Mouse (Mus musculus): ENCODE data around the gene Trim3. TPM values are rescaled to one million over a fixed set of nuclear protein-coding genes. Genes with fewer than 3 reads are reported as not detected.

Trim3 gene
- polyA plus RNA-seq, 1 experiment from 2014 or later: 74.5 TPM

Other genes with a start within 250 kb of the Trim3 start
- 46.3 and 47.8 TPM in 2 replicates for gene Fam160a2, start 233.5 kb downstream of the Trim3 start, polyA plus RNA-seq (2015; fragmentation: Nextera tagmentation; extraction: Ambion mirVana)
- gene Cnga4, start 229.0 kb downstream of the Trim3 start, polyA plus RNA-seq (2015; fragmentation: Nextera tagmentation; extraction: Ambion mirVana): not detected in 2 replicates
- gene Cckbr, start 207.8 kb downstream of the Trim3 start, polyA plus RNA-seq (2015; fragmentation: Nextera tagmentation; extraction: Ambion mirVana): 0.62 and 0.87 TPM in 2 replicates
- gene Cavin3, start 151.3 kb downstream of the Trim3 start, polyA plus RNA-seq (2015; fragmentation: Nextera tagmentation; extraction: Ambion mirVana): 18.3 and 22.1 TPM in 2 replicates
- 66.3 and 68.9 TPM in 2 replicates for gene Smpd1, start 79.2 kb downstream of the Trim3 start, polyA plus RNA-seq (2015; fragmentation: Nextera tagmentation; extraction: Ambion mirVana)
- gene Apbb1, start 51.9 kb downstream of the Trim3 start, polyA plus RNA-seq (2015; fragmentation: Nextera tagmentation; extraction: Ambion mirVana): 234 and 240 TPM in 2 replicates
- 0.44 TPM in 1 of 2 replicates, not detected in the other for gene Hpx, start 33.4 kb downstream of the Trim3 start, polyA plus RNA-seq (2015; fragmentation: Nextera tagmentation; extraction: Ambion mirVana)
- gene Timm10b, start 6.5 kb upstream of the Trim3 start, polyA plus RNA-seq (2015; fragmentation: Nextera tagmentation; extraction: Ambion mirVana): 146 and 151 TPM in 2 replicates
- gene Arfip2, start 6.8 kb upstream of the Trim3 start, polyA plus RNA-seq (2015; fragmentation: Nextera tagmentation; extraction: Ambion mirVana): 75.6 and 79.9 TPM in 2 replicates
- 14.7 and 15.1 TPM in 2 replicates for gene Gm45799, start 7.0 kb upstream of the Trim3 start, polyA plus RNA-seq (2015; fragmentation: Nextera tagmentation; extraction: Ambion mirVana)
- gene Dnhd1, start 17.3 kb upstream of the Trim3 start, polyA plus RNA-seq (2015; fragmentation: Nextera tagmentation; extraction: Ambion mirVana): 1.7 and 2.5 TPM in 2 replicates
- gene Ilk, start 103.0 kb upstream of the Trim3 start, polyA plus RNA-seq (2015; fragmentation: Nextera tagmentation; extraction: Ambion mirVana): 180 and 198 TPM in 2 replicates
- 29.2 and 30.5 TPM in 2 replicates for gene Rrp8, start 103.8 kb upstream of the Trim3 start, polyA plus RNA-seq (2015; fragmentation: Nextera tagmentation; extraction: Ambion mirVana)
- gene Taf10, start 110.8 kb upstream of the Trim3 start, polyA plus RNA-seq (2015; fragmentation: Nextera tagmentation; extraction: Ambion mirVana): 109 and 127 TPM in 2 replicates
- 35.6 and 41.1 TPM in 2 replicates for gene Tpp1, start 118.7 kb upstream of the Trim3 start, polyA plus RNA-seq (2015; fragmentation: Nextera tagmentation; extraction: Ambion mirVana)
- 16.8 and 20.5 TPM in 2 replicates for gene Dchs1, start 154.1 kb upstream of the Trim3 start, polyA plus RNA-seq (2015; fragmentation: Nextera tagmentation; extraction: Ambion mirVana)
- 201 and 217 TPM in 2 replicates for gene Mrpl17, start 177.5 kb upstream of the Trim3 start, polyA plus RNA-seq (2015; fragmentation: Nextera tagmentation; extraction: Ambion mirVana)